Mouse (Mus musculus) intestine, embryonic 14.5 days (tissue): ENCODE results near the gene Rpp40. TPM values are rescaled to one million over a fixed set of nuclear protein-coding genes. Genes with fewer than 3 reads are reported as not detected.

Experiments
- polyA plus RNA-seq: library from polyadenylated mRNA; unstranded; fragments of >200 nt; fragmentation: Nextera tagmentation; extraction: Ambion mirVana; gene quantifications from 2 replicates; pipeline ENCODE4 v1.2.1, GENCODE M21; 2014

Rpp40 gene
- polyA plus RNA-seq, 1 experiment from 2014 or later = 29.1 TPM

Other genes starting within 250 kb of the Rpp40 start
- gene Cdyl, start 246.5 kb downstream of the Rpp40 start, polyA plus RNA-seq = 12.5 and 14.9 TPM in 2 replicates
- gene Ppp1r3g, start 52.5 kb upstream of the Rpp40 start, polyA plus RNA-seq = 0.96 and 1.6 TPM in 2 replicates
- gene Fars2, start 211.1 kb upstream of the Rpp40 start, polyA plus RNA-seq = 37.6 and 40.6 TPM in 2 replicates
- gene Lyrm4, start 211.2 kb upstream of the Rpp40 start, polyA plus RNA-seq = 27.4 and 28.5 TPM in 2 replicates